Mouse (Mus musculus): ENCODE measurements at regions not wholly inside any gene's neighbourhood (a gene's known extent, or its start where the extent isn't known, plus 50 kb on each side); places are given as distances from the start of the nearest gene placed in this dataset.

GRCm38 (mm10) chr8:26891881-26892280 lies 85.2 kb upstream of the Zfp703 start:
- peak; percentile 84 to 87 for DNase-seq

GRCm38 (mm10) chr8:26892380-26892779 lies 84.7 kb upstream of the Zfp703 start:
- peak in 1 of 2 experiments; percentile 42 for DNase-seq

- no peak for DNase-seq
These were observed 81.3 kb upstream of the Zfp703 start for GRCm38 (mm10) chr8:26895867-26896266.

GRCm38 (mm10) chr8:26903289-26903688 lies 73.8 kb upstream of the Zfp703 start:
- no peak for DNase-seq

GRCm38 (mm10) chr8:26906257-26906656 lies 70.9 kb upstream of the Zfp703 start:
- DNase-seq = no peak

GRCm38 (mm10) chr8:26907347-26908170 lies 69.6 kb upstream of the Zfp703 start:
- no peak for DNase-seq

DNA sequence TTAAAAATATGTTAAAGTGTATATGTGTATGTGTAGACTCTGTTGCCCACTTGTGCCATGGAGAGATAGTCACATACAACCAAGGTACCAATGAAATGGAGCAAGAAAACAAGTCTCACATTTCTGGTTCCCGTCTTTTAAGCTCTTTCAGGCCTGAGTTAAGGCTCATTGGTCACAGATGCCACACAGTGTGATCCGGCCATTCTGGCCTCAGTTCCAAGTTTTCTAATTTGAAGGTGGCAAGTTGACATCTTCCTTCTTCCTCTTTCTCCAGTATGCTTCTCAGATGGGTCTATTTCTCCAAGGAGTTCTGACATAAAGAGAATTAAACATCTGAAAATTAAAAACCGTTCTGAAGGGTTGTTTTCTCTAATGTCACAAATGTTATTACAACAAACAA lies 66.9 kb upstream of the Zfp703 start:
- peak; percentile 57 to 69 for DNase-seq

GRCm38 (mm10) chr8:26913562-26914529 lies 63.3 kb upstream of the Zfp703 start:
- DNase-seq = no peak

GRCm38 (mm10) chr8:26915731-26916130 lies 61.4 kb upstream of the Zfp703 start:
- DNase-seq = no peak

- DNase-seq = no peak
These were observed 55.5 kb upstream of the Zfp703 start for GRCm38 (mm10) chr8:26921531-26922177.

DNA sequence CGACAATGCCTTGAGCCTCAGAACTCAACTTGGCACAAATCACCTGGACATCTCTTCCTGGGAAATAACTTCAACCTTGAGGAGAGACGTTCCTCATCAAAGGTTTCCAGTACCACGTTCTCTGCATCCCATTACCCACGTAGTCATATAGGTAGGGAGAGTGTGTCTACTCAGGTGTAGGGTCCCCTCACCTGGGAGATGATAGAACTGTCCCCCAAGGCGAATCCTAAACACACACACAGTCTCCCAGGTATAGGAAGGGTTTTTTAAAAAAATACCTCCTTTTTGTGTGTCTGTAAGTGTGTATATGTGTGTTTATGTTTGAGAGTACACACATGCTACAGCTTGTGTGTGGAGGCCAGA lies 55.0 kb upstream of the Zfp703 start:
- no peak for DNase-seq

DNA sequence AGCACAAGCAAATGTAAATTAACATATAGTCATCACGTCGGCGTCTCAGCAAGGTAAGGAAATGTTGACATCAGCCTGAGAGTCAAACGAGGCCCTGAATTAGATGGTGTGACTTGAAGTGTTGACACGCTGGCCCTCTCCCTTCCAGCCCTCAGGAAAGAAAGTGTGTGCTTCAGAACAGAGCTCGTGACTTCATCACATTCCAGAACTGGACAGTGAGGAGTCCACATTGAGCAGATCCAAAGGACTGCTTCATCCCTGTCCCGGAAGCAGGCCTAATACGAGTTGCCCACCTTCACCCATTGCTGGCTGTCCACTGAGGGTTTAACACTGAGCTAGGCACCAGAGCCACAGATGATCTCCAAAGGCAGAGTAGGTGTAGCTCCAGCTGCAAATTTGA lies 54.0 kb upstream of the Zfp703 start:
- no peak for DNase-seq
